22 mouse cellular contexts compared by ENCODE assay signal in the genomic region with DNA sequence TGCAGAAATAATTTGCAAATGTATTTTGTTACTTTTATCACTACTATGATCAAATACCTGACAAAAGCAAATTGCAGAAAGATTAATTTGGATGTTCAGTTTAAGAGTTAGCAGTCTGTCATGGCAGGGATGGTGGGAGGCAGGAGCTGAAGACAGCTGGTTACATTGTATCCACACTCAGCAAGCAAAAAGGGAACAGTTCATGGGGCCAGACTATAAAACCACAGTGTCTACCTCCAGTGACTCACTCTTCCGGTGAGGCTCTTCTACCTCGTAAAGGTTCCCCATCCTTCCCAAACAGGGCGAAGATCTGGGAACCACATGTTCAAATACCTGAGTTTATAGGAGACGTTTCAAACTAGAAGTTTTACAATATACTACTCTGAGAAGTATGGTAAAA.
A peak's percentile ranks its signal among the peaks of the same experiment; 100 is the strongest.
DNase-seq lines count a peak whose midpoint lies in the region; ATAC-seq lines count a peak whose summit lies in the region.
"Had no signal": no experiment of that assay in that cellular context is flagged by ENCODE, and none has a peak within 500 bp of the region (broad histone marks: within the 10 kb centered on the region; RNA-seq: fewer than 3 reads in every experiment).

No protein-coding gene starts in this region.

- WGBS in forebrain, embryonic 10.5 days = 86% methylated on average over 4 of the region's 4 CpGs

- no peak overlapping the region for H3K27ac ChIP-seq in forebrain, embryonic 10.5 days
- H3K27ac ChIP-seq: embryonic facial prominence, embryonic 10.5 days; embryonic facial prominence, embryonic 12.5 days; forebrain, embryonic 12.5 days had no signal

- no peak overlapping the region for H3K4me3 ChIP-seq in forebrain, embryonic 10.5 days
- H3K4me3 ChIP-seq: embryonic facial prominence, embryonic 10.5 days; embryonic facial prominence, embryonic 12.5 days; forebrain, embryonic 12.5 days had no signal

- H3K9me3 ChIP-seq in forebrain, embryonic 10.5 days = no peaks in the 10 kb centered on the region
- H3K9me3 ChIP-seq: embryonic facial prominence, embryonic 10.5 days; embryonic facial prominence, embryonic 12.5 days; forebrain, embryonic 12.5 days had no signal

- peak; percentile 9 for DNase-seq in heart, adult 11 months
- no peak for DNase-seq in heart, adult 8-10 months (ENCODE audit: low spot score)
- DNase-seq in forebrain, embryonic 10.5 days (ENCODE audit: extremely low spot score, low spot score) = no peak
- DNase-seq: adrenal gland, adult 2 months; adrenal gland, postnatal 10 days; adrenal gland, postnatal 25 days; B cell, adult 2 months; cerebellum, adult 11 months; cerebellum, adult 18-20 months; cerebellum, adult 8-10 months; cerebellum, adult 9-11 months; cerebellum, postnatal 14 days; cerebellum, postnatal 36 days had no signal

- ATAC-seq in common myeloid progenitor, adult 5-6 weeks (replicated peaks; ENCODE audit: low read depth, poor library complexity, severe bottlenecking) = 0 out of 2 replicates have a peak, but pooled peaks have one; percentile 47
- ATAC-seq in megakaryocyte progenitor cell, adult 5-6 weeks (replicated peaks; ENCODE audit: poor library complexity) = peak; percentile 70
- ATAC-seq: CD4-positive, CD25-positive, alpha-beta regulatory T cell, adult 4 months; forebrain, embryonic 14.5 days; forebrain, embryonic 16.5 days had no signal

- no peaks in the 10 kb centered on the region for H3K36me3 ChIP-seq in forebrain, embryonic 10.5 days (replicated peaks)
- H3K36me3 ChIP-seq: embryonic facial prominence, embryonic 10.5 days; embryonic facial prominence, embryonic 12.5 days; forebrain, embryonic 12.5 days; G1E had no signal

- no peaks in the 10 kb centered on the region for H3K27me3 ChIP-seq in forebrain, embryonic 10.5 days (ENCODE audit: poor library complexity, severe bottlenecking)
- H3K27me3 ChIP-seq: embryonic facial prominence, embryonic 12.5 days; forebrain, embryonic 12.5 days had no signal

- no peaks in the 10 kb centered on the region for H3K4me1 ChIP-seq in forebrain, embryonic 10.5 days
- H3K4me1 ChIP-seq: embryonic facial prominence, embryonic 10.5 days; embryonic facial prominence, embryonic 12.5 days; forebrain, embryonic 12.5 days had no signal
